Mouse (Mus musculus): ENCODE measurements around the gene Clec2g.

DNA sequence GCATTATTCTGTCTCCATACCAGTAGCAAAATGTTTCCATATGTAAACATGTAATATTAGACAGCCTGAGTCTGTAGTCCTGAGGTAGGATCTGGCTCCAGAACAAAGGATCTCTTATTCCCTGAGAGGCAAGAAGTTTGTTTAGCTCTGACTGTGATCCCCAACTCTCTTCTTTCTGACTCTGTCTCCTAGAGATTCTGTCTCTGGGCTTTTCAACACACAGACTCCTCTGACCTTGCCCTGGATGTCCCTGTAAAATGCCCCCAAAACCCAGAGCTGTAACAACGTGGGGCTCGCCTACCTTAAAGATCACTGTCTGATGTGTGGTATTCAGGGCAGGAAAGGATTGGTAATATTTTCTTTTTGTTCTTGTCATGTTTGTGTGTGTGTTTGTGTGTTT, 58.2 kb downstream of the Clec2g start:
- TF ChIP-seq CTCF (IDR thresholded peaks at IDR 0.05; ENCODE audit: control insufficient read depth, insufficient read depth, insufficient read length) (no peak), USF1 (IDR thresholded peaks at IDR 0.05; ENCODE audit: low read depth) (no peak), MYOG (IDR thresholded peaks at IDR 0.05; ENCODE audit: control insufficient read depth, extremely low read depth, insufficient read length) (no peak)
